Mouse (Mus musculus) lung, adult 18-20 months (tissue): ENCODE results near the gene Ifnk.

ENCODE experiments used
- DNase-seq, 2 experiments: peaks; one replicate each; pipeline ENCODE4 v3.0.0; 2022; ENCODE audit warnings: mixed read lengths in 2 of 2

Ifnk gene

DNA sequence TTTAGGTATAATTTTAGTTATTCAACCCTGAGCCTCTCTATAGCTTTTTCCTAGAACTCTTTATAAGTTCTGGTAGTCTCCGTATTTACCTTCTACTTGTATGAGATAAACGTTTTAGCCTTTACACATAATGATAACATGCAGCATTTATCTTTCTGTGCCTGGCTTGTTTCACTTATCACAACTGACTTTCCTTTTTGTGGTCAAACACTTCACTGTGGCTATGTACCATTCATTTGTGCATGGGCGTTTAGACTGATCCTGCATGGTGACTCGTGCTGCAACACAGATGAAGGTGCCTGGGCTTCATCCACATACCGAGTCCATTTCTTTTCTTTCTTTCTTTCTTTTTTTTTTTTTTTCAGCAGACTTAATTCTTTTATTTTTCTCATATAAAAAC lies 49.8 kb downstream of the Ifnk start:
- DNase-seq: no peak
